Mouse (Mus musculus): ENCODE measurements around the gene Arid1b. TPM values are rescaled to one million over a fixed set of nuclear protein-coding genes. Genes with fewer than 3 reads are reported as not detected.
"Not testable (repeated sequence)": the region's sequence is repeated elsewhere in the genome, so short reads cannot be mapped to it uniquely, and the experiment has no call there.

Gene Arid1b
- total RNA-seq, 1 experiment: 9.2 TPM

DNA sequence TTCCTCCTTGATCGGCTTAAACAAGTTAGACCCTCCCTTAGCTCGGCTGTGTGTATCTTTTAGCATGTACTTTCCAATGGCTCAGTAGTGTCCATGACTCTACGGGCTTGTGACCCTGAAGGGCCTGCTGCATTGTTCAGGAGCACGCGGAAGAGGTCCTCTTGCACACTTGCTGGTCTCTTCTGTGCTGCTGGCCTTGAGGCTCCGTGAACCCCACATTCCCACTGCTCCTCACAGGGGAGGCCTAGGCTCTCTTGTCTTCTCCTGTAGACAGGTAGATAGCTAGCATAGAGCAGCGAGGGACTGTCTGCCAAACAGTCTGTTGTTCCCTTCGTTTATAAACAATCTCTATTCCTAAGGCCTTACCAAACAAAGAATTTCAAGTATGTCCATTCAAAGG is 115.2 kb downstream of the Arid1b start:
- TF ChIP-seq ZNF384 (IDR thresholded peaks at IDR 0.05; ENCODE audit: low read depth, low read length) (no peak), ZC3H11A (IDR thresholded peaks at IDR 0.05; ENCODE audit: borderline replicate concordance, low read depth, low read length) (no peak)
- no peaks in the 10 kb centered on the region for H3K36me3 ChIP-seq (ENCODE audit: control insufficient read depth, insufficient read depth, low read length, poor library complexity, severe bottlenecking)
- H3K9ac ChIP-seq (ENCODE audit: insufficient read depth, low read depth, low read length, poor library complexity, severe bottlenecking): no peak overlapping the region
- in situ Hi-C loops (cut with MboI; ENCODE audit: low sequenced_read_pairs in 2 of 2, unreplicated experiment in 2 of 2): no loop called here
- H3K4me3 ChIP-seq (ENCODE audit: insufficient read depth in 1 of 2, low read depth in 1 of 2, low read length in 2 of 2, poor library complexity in 1 of 2, severe bottlenecking in 1 of 2): no peak overlapping the region
- H3K4me1 ChIP-seq (ENCODE audit: control insufficient read depth in 2 of 2, insufficient read depth in 2 of 2, low read length in 2 of 2, poor library complexity in 1 of 2): peaks cover 0 to 4% of the 10 kb centered on the region in 2 experiments; a peak in 2 of 4 replicates
- H3K9me3 ChIP-seq (ENCODE audit: control insufficient read depth, insufficient read depth, low read depth, low read length): no peaks in the 10 kb centered on the region
- no peak overlapping the region for H3K27ac ChIP-seq (ENCODE audit: insufficient read depth, low read depth, low read length, poor library complexity, severe bottlenecking)
- DNase-seq (ENCODE audit: low read depth, low spot score): no peak

DNA sequence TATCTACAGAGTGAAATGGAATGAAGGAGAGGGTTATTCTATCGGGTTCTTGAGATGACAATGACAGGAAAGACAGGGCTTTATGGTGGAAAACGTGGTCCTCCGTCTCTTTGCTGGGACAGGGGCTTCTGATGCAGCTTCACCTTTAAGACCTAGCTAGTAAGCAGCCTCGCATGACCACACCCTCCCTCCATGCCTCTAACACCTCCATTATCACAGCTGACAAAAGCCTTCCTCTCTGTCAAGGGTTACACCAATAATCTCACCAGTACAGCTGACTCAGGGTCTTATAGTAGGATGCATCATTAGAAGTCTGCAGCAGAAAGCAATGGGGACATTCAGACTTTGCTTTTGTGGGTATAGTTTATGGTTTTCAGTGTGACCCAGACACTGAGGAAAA is 116.0 kb downstream of the Arid1b start:
- TF ChIP-seq MAFK (IDR thresholded peaks at IDR 0.05; ENCODE audit: insufficient read depth, low read depth, low read length) (no peak), HCFC1 (IDR thresholded peaks at IDR 0.05; ENCODE audit: borderline replicate concordance, insufficient read depth, low read length) (no peak), ZC3H11A (IDR thresholded peaks at IDR 0.05; ENCODE audit: borderline replicate concordance, low read depth, low read length) (no peak), ZNF384 (IDR thresholded peaks at IDR 0.05; ENCODE audit: low read depth, low read length) (no peak), CHD2 (IDR thresholded peaks at IDR 0.05; ENCODE audit: low read depth, low read length) (no peak)
- in situ Hi-C loops (cut with MboI; ENCODE audit: low sequenced_read_pairs in 2 of 2, unreplicated experiment in 2 of 2): no loop called here
- Histone ChIP-seq H3K36me3 (ENCODE audit: control insufficient read depth, insufficient read depth, low read length, poor library complexity, severe bottlenecking) (no peaks in the 10 kb centered on the region), H3K9me3 (ENCODE audit: control insufficient read depth, insufficient read depth, low read depth, low read length) (no peaks in the 10 kb centered on the region), H3K4me1 (ENCODE audit: control insufficient read depth in 2 of 2, insufficient read depth in 2 of 2, low read length in 2 of 2, poor library complexity in 1 of 2) (peaks cover 0 to 4% of the 10 kb centered on the region in 2 experiments; a peak in 2 of 4 replicates), H3K9ac (ENCODE audit: insufficient read depth, low read depth, low read length, poor library complexity, severe bottlenecking) (no peak overlapping the region), H3K4me3 (ENCODE audit: insufficient read depth in 1 of 2, low read depth in 1 of 2, low read length in 2 of 2, poor library complexity in 1 of 2, severe bottlenecking in 1 of 2) (no peak overlapping the region), H3K27ac (ENCODE audit: insufficient read depth, low read depth, low read length, poor library complexity, severe bottlenecking) (no peak overlapping the region)
- no peak for DNase-seq (ENCODE audit: low read depth, low spot score)

DNA sequence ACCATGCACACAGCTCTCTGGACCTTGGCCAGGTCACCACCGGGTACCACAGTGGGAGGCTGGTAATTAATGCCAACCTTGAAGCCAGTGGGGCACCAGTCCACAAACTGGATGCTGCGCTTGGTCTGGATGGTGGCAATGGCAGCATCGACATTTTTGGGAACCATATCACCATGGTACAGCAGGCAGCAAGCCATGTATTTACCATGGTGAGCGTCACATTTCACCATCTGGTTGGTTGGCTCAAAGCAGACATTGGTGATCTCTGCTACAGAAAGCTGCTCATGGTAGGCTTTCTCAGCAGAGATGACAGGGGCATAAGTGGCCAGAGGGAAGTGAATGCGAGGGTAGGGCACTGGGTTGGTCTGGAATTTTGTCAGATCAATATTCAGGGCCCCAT is 116.8 kb downstream of the Arid1b start:
- H3K36me3 ChIP-seq (ENCODE audit: control insufficient read depth, insufficient read depth, low read length, poor library complexity, severe bottlenecking); H3K9ac ChIP-seq (ENCODE audit: insufficient read depth, low read depth, low read length, poor library complexity, severe bottlenecking); H3K9me3 ChIP-seq (ENCODE audit: control insufficient read depth, insufficient read depth, low read depth, low read length); H3K4me1 ChIP-seq (ENCODE audit: control insufficient read depth in 2 of 2, insufficient read depth in 2 of 2, low read length in 2 of 2, poor library complexity in 1 of 2); DNase-seq (ENCODE audit: low read depth, low spot score); H3K27ac ChIP-seq (ENCODE audit: insufficient read depth, low read depth, low read length, poor library complexity, severe bottlenecking); in situ Hi-C loops (cut with MboI; ENCODE audit: low sequenced_read_pairs in 2 of 2, unreplicated experiment in 2 of 2); H3K4me3 ChIP-seq (ENCODE audit: insufficient read depth in 1 of 2, low read depth in 1 of 2, low read length in 2 of 2, poor library complexity in 1 of 2, severe bottlenecking in 1 of 2): not testable (repeated sequence)

DNA sequence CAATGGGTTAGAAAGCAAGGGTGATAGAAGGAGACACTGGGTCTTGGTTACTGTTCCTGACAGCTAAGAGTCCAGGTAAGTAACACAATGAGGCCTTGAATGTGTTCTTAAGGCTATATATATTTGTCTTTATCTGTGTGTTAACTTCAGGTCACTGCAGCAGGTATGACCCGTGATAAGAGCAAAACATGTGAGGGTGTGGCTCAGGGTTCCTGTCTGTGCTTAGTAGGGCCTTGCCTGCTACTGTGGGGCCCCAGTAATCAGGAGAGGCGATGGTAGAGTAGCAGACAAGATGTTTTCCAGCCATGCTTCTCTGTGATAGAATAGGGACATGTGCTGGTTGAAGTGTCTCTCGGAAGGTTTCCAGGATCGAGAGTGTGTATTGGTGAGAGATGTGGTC is 118.0 kb downstream of the Arid1b start:
- no peak for DNase-seq (ENCODE audit: low read depth, low spot score)
- H3K9me3 ChIP-seq (ENCODE audit: control insufficient read depth, insufficient read depth, low read depth, low read length): no peaks in the 10 kb centered on the region
- no peaks in the 10 kb centered on the region for H3K4me1 ChIP-seq (ENCODE audit: control insufficient read depth in 2 of 2, insufficient read depth in 2 of 2, low read length in 2 of 2, poor library complexity in 1 of 2)
- in situ Hi-C loops (cut with MboI; ENCODE audit: low sequenced_read_pairs in 2 of 2, unreplicated experiment in 2 of 2): no loop called here
- no peak overlapping the region for H3K4me3 ChIP-seq (ENCODE audit: insufficient read depth in 1 of 2, low read depth in 1 of 2, low read length in 2 of 2, poor library complexity in 1 of 2, severe bottlenecking in 1 of 2)
- H3K27ac ChIP-seq (ENCODE audit: insufficient read depth, low read depth, low read length, poor library complexity, severe bottlenecking): no peak overlapping the region
- TF ChIP-seq ZC3H11A (IDR thresholded peaks at IDR 0.05; ENCODE audit: borderline replicate concordance, low read depth, low read length): no peak
- no peak for TF ChIP-seq ZNF384 (IDR thresholded peaks at IDR 0.05; ENCODE audit: low read depth, low read length)
- no peak for TF ChIP-seq HCFC1 (IDR thresholded peaks at IDR 0.05; ENCODE audit: borderline replicate concordance, insufficient read depth, low read length)
- TF ChIP-seq CHD2 (IDR thresholded peaks at IDR 0.05; ENCODE audit: low read depth, low read length): no peak
- TF ChIP-seq MAFK (IDR thresholded peaks at IDR 0.05; ENCODE audit: insufficient read depth, low read depth, low read length): no peak
- no peaks in the 10 kb centered on the region for H3K36me3 ChIP-seq (ENCODE audit: control insufficient read depth, insufficient read depth, low read length, poor library complexity, severe bottlenecking)
- no peak overlapping the region for H3K9ac ChIP-seq (ENCODE audit: insufficient read depth, low read depth, low read length, poor library complexity, severe bottlenecking)

DNA sequence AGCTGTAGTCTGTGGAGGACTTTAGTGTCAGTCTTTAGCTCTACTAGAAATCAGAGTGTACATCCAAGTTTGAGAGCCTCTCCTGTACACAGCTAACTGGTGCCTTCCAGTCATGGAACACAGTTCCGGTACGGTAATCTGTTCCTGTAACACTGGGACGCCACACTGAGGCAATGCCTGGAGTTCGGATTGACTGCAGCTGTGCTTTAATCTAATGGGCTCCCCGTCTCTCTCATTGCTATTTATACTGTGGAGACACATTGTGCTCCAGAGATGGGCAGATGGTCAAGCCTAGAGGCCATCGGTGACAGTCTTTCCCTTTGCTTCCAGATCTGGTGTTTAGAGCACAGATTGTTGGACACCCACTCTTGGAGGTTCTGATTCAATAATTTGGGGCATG is 121.8 kb downstream of the Arid1b start:
- no peaks in the 10 kb centered on the region for H3K9me3 ChIP-seq (ENCODE audit: control insufficient read depth, insufficient read depth, low read depth, low read length)
- in situ Hi-C loops (cut with MboI; ENCODE audit: low sequenced_read_pairs in 2 of 2, unreplicated experiment in 2 of 2): no loop called here
- H3K27ac ChIP-seq (ENCODE audit: insufficient read depth, low read depth, low read length, poor library complexity, severe bottlenecking): no peak overlapping the region
- no peaks in the 10 kb centered on the region for H3K4me1 ChIP-seq (ENCODE audit: control insufficient read depth in 2 of 2, insufficient read depth in 2 of 2, low read length in 2 of 2, poor library complexity in 1 of 2)
- H3K4me3 ChIP-seq (ENCODE audit: insufficient read depth in 1 of 2, low read depth in 1 of 2, low read length in 2 of 2, poor library complexity in 1 of 2, severe bottlenecking in 1 of 2): no peak overlapping the region
- no peak overlapping the region for H3K9ac ChIP-seq (ENCODE audit: insufficient read depth, low read depth, low read length, poor library complexity, severe bottlenecking)
- H3K36me3 ChIP-seq (ENCODE audit: control insufficient read depth, insufficient read depth, low read length, poor library complexity, severe bottlenecking): no peaks in the 10 kb centered on the region
- no peak for DNase-seq (ENCODE audit: low read depth, low spot score)
- TF ChIP-seq HCFC1 (IDR thresholded peaks at IDR 0.05; ENCODE audit: borderline replicate concordance, insufficient read depth, low read length): no peak
- no peak for TF ChIP-seq MAFK (IDR thresholded peaks at IDR 0.05; ENCODE audit: insufficient read depth, low read depth, low read length)
- TF ChIP-seq ZNF384 (IDR thresholded peaks at IDR 0.05; ENCODE audit: low read depth, low read length): no peak
- TF ChIP-seq CHD2 (IDR thresholded peaks at IDR 0.05; ENCODE audit: low read depth, low read length): no peak
- no peak for TF ChIP-seq ZC3H11A (IDR thresholded peaks at IDR 0.05; ENCODE audit: borderline replicate concordance, low read depth, low read length)

Measured in ES-E14 (cell line).